Mouse (Mus musculus) fat pad, adult 2 months (tissue): ENCODE results near the gene Zic2.

Source experiments
- DNase-seq: peaks from one replicate; pipeline ENCODE4 v3.0.0-alpha.2; 2011; ENCODE audit warnings: low read depth, low spot score; ENCODE audit errors: extremely low read depth

Gene Zic2

DNA sequence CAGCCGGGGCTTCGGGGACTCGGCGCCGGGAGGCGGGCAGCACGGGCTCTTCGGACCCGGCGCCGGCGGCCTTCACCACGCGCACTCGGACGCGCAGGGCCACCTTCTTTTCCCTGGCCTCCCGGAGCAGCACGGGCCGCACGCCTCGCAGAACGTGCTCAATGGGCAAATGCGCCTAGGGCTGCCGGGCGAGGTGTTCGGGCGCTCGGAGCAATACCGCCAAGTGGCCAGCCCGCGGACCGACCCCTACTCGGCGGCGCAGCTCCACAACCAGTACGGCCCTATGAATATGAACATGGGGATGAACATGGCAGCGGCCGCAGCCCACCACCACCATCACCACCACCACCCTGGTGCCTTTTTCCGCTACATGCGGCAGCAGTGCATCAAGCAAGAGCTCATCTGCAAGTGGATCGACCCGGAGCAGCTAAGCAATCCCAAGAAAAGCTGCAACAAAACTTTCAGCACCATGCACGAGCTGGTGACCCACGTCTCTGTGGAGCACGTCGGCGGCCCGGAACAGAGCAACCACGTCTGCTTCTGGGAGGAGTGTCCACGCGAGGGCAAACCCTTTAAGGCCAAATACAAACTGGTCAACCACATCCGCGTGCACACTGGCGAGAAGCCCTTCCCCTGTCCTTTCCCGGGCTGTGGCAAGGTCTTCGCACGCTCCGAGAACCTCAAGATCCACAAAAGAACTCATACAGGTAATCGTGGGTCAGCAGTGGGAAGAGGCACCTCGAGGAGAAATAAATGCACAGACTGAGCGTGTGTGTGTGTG is 996 bp downstream of the Zic2 start:
- DNase-seq, result no peak

DNA sequence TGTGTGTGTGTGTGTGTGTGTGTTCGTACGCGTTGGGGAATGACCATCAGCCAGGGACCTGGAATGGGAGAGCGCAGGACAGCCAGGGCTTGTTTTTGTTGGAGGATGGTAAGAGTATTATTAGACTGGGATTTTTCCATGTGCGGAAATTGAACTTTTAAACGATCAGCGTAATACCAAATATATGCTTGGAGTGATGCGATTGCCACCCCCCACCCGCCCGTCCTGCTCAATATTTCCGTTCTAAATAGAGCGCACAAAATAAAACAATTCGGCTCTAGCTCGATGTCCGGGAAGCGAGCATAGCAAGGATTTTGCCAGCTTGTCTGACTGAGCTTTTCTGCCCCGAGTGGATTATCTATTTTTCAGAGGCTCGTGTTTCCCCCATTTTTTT is 1.6 kb downstream of the Zic2 start:
- DNase-seq, result no peak

GRCm38 (mm10) chr14:122477261-122477671 is 2.0 kb downstream of the Zic2 start:
- DNase-seq, result no peak

DNA sequence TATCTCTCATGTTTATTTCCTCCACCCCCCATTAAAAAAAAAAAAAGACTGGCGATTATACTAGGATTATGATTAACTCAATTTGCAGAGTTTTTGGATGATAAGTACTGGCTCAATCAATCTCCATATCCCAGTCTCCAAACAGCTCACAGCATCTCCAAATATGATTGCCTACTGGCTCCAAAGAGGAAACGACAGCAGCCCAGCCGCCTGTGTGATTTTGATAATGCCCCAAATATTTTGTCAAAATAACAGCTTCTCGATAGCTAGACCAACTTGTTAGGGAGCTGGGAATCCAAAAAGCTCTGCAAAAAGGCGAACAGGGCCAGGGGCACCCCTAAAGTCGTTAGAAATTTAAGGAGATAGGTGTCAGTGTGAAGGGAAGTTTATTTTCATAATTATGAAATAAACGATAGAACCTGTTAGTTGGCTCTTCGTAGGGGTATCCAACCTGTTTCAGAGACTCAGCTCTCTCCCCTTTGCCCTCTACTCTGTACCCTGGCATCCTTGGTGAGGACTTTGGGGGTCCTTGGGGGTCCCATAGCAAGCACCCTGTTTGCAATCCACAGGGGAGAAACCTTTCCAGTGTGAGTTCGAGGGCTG is 2.8 kb downstream of the Zic2 start:
- DNase-seq, result no peak

DNA sequence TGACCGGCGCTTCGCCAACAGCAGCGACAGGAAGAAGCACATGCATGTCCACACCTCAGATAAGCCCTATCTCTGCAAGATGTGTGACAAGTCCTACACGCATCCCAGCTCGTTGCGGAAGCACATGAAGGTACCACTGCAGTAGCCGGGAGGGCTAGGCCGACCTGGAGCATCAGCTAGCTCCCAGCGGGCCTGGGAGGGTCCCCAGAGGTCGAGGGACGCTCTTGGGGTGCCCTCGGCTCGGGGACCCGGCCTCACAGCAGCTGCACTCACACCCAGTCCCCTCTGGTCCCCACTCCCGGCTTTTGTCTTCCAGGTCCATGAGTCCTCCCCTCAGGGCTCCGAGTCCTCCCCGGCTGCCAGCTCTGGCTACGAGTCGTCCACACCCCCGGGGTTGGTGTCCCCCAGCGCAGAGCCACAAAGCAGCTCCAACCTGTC is 3.4 kb downstream of the Zic2 start:
- DNase-seq, result no peak

DNA sequence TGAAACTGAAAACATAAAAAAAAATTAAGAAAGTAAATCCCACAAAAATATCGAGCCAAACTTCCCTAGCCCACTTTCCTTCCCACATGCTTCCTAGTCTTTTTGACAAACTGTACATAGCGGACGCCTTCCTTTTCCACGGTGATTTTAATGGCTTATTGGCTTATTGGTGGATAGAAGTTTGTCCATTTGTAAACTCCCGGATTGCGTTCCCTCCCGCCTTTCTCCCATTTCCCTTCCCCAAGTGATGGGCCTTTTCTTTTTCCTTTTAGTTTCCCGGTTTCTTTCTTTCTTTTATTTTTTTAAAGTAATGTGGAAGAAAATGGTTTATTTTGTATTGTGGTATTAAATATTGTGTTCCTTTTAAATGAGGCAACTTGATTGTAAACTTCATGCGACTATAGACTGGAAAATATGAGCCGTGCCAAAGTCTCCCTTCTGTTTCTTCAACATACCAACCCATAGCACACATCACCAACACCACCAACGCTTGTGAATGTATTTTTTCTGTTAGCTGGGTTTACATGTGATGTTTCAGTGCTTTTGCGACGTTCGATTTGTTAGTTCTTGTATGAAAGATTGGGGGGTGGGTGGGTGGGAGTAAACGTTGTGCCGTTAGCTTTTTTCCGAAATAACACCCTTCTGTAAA is 4.3 kb downstream of the Zic2 start:
- DNase-seq, result no peak

GRCm38 (mm10) chr14:122480355-122480754 is 5.1 kb downstream of the Zic2 start:
- DNase-seq, result no peak

DNA sequence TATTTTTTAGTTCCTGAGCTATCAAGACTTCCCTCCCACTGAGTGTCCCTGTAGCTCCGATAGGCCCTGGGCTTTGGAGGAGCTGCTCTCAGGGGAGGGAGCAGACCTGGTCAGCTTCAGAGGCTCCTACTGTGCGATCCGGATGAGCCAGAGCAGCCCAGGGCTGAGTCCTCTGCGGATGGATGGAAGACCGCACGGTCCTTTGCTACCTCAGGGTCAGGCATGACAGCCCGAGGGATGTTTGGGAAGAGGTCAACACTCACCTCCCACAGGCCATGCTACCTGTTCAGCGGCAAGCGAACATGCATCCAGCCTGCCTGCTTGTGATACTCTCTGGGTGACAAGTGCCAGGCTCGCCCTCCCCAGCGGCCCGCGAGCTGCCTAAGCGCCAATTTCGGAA is 5.9 kb downstream of the Zic2 start:
- DNase-seq, result no peak

- DNase-seq, result no peak
Measured at GRCm38 (mm10) chr14:122482081-122483023, 7.1 kb downstream of the Zic2 start.

GRCm38 (mm10) chr14:122483024-122483385 is 7.8 kb downstream of the Zic2 start:
- DNase-seq, result no peak

DNA sequence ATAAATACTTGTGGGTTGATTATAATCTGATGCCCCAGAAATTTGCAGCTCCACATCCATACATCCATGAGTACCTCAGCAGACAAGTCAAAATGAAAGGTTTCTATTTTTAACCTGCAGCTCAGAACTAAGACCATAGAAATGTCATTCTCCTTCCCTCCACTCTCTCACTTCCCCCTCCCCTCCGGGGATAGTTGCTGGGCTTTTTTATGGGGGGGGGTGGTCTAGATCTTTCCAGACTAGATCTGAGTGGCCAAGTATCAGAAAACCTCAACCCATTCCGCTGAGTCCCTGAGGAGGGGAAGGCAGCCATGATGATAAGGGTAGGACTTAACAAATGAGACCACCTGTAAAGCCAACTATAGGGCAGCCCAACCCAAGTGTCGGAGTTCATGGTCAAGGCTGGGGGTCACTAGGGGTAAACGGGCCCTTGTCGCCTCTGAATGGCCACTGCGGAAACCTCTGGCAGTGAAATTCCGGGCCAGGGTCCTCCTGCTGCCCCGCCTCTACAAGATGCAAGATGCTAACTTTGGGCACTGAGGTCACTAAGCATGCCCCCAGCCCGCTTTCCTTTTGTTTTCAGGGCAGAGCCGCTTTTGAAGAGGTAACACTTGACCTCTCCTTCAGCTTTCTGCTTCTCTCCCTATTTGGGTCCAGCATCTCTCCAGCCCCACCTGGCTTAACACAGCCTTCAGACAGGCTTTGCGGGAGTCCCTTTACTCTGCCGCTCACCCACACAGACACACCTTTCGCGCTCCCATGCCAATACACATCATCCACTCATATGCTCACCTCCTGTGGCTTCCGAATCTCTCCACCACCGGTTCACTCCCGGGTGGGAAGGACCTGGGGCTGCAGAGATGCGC is 8.6 kb downstream of the Zic2 start:
- DNase-seq, result no peak

GRCm38 (mm10) chr14:122484458-122484843 is 9.2 kb downstream of the Zic2 start:
- DNase-seq, result no peak

DNA sequence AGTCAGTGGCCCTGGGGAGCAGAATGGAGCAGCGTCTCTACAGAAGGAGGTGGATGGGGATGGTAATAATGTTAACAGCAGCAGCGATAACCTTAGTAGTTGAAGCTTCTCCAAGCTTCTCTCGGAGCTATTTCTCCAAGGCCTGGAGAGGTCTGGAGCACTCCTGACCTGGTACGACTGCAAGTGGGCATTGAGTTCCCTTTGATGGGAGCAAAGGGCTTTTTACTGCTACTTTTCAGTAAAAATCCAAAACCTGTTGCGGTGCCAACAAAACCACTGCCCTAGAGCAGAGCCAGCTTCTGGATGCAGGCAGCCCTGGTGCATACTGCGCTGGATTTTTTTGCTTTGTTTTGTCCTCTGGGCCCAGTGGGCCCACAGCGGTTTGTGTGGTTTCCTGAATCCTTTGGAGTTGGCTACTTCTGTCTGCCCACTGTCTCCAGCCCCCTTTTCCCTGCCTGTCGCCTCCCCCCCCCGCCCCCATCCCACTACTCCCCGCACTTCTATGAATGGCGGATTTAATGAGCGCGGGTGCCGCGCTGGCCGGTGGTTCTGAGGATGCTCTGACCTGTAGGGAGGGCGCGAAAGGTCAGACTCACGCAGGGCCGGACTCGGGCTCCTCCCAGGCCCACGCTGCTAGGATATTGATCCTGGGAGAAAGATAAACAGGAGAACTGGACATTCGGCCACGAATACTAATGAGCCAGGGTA is 9.8 kb downstream of the Zic2 start:
- no peak for DNase-seq

- DNase-seq, result no peak
Measured at GRCm38 (mm10) chr14:122485635-122486181, 10.5 kb downstream of the Zic2 start.

DNA sequence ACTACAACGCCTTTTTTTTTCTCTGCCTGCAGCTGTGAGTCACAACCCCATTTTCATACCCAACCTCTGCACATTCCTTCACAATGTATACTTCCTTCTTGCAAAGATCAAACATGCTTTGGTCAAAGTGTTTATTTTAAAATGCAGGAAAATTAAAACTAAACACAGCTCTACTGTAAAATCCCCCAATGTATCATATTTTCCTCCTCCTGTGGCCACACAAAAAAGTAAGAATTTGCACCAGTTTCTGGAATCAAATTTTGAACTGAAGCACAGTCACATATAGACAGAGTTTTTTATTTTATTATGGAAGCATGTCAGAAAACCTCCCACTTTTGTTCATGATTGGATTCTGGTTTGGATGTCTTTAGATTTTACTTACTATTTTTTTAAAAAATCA is 11.4 kb downstream of the Zic2 start:
- DNase-seq, result no peak

- no peak for DNase-seq
Measured at GRCm38 (mm10) chr14:122487366-122487765, 12.1 kb downstream of the Zic2 start.

DNA sequence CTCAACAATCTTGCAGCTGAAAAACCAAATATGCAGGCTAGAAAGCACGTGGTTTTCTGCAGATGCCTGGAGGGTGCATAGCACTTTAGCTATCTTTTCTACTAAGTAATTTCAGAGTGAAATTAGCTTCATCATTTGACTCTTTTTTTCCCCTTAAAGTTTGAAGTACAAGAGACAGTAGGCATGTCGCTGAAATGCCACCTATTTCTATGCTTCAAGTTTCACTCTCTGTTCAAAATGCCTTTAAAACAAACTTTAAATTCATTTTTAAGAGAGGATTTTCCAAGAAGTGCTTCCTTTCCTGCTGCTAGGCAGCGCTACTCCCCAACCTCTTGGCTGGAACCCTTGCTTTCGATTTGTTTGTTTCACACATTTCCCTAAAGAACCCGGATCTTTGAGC is 13.8 kb downstream of the Zic2 start:
- no peak for DNase-seq

- DNase-seq, result no peak
Measured at GRCm38 (mm10) chr14:122489686-122490414, 14.6 kb downstream of the Zic2 start.
